Mouse (Mus musculus): ENCODE data around the gene Nfia.

- TF ChIP-seq CTCF (IDR thresholded peaks at IDR 0.05; ENCODE audit: low read depth, low read length) (no peak), POLR2A (IDR thresholded peaks at IDR 0.05; ENCODE audit: borderline replicate concordance, low read depth, low read length) (no peak)
Measured at GRCm38 (mm10) chr4:97774446-97774950, 2.0 kb downstream of the Nfia start.

Measured in bone marrow macrophage, adult 2 months (primary cell).